Mouse (Mus musculus) spleen, postnatal 10 days (tissue): Measurements from ENCODE around the gene Gprc5d.

Experiments used
- DNase-seq, 2 experiments: peaks; one replicate each; pipeline ENCODE4 v3.0.0; 2021 to 2022; ENCODE audit warnings: low spot score in 2 of 2

Gprc5d gene

GRCm38 (mm10) chr6:135118183-135118582, at the start of gene Gprc5d:
TSS of gene Gprc5d (minus strand) at chr6:135118283.
- no peak for DNase-seq

GRCm38 (mm10) chr6:135166712-135167111, 48.6 kb upstream of the Gprc5d start:
- DNase-seq: peak in 1 of 2 experiments; percentile 36

- DNase-seq: peak in 1 of 2 experiments; percentile 34
These were observed 48.2 kb upstream of the Gprc5d start for GRCm38 (mm10) chr6:135166262-135166661.

GRCm38 (mm10) chr6:135165706-135166105, 47.6 kb upstream of the Gprc5d start:
- DNase-seq: peak; percentile 36 to 56

- DNase-seq: no peak
These were observed 47.1 kb upstream of the Gprc5d start for GRCm38 (mm10) chr6:135165191-135165590.

- no peak for DNase-seq
These were observed 44.8 kb upstream of the Gprc5d start for GRCm38 (mm10) chr6:135162861-135163260.

- DNase-seq: no peak
These were observed 44.2 kb upstream of the Gprc5d start for GRCm38 (mm10) chr6:135162311-135162710.

GRCm38 (mm10) chr6:135161356-135161755, 43.3 kb upstream of the Gprc5d start:
- DNase-seq: no peak

GRCm38 (mm10) chr6:135158509-135158908, 40.4 kb upstream of the Gprc5d start:
- no peak for DNase-seq

- no peak for DNase-seq
These were observed 39.4 kb upstream of the Gprc5d start for GRCm38 (mm10) chr6:135157496-135157895.

- DNase-seq: peak in 1 of 2 experiments; percentile 11
These were observed 38.5 kb upstream of the Gprc5d start for GRCm38 (mm10) chr6:135156597-135156996.

- no peak for DNase-seq
These were observed 35.6 kb upstream of the Gprc5d start for GRCm38 (mm10) chr6:135153719-135154118.

GRCm38 (mm10) chr6:135150311-135150710, 32.2 kb upstream of the Gprc5d start:
- peak in 1 of 2 experiments; percentile 60 for DNase-seq

- no peak for DNase-seq
These were observed 31.6 kb upstream of the Gprc5d start for GRCm38 (mm10) chr6:135149722-135150121.

GRCm38 (mm10) chr6:135149175-135149574, 31.1 kb upstream of the Gprc5d start:
- DNase-seq: no peak

GRCm38 (mm10) chr6:135148506-135148905, 30.4 kb upstream of the Gprc5d start:
- DNase-seq: peak in 1 of 2 experiments; percentile 52

GRCm38 (mm10) chr6:135145976-135146375, 27.9 kb upstream of the Gprc5d start:
- DNase-seq: no peak

- DNase-seq: no peak
These were observed 26.4 kb upstream of the Gprc5d start for GRCm38 (mm10) chr6:135144516-135144915.

GRCm38 (mm10) chr6:135143151-135143550, 25.1 kb upstream of the Gprc5d start:
- DNase-seq: no peak

- DNase-seq: no peak
These were observed 23.5 kb upstream of the Gprc5d start for GRCm38 (mm10) chr6:135141451-135142147.

GRCm38 (mm10) chr6:135138746-135139145, 20.7 kb upstream of the Gprc5d start:
- no peak for DNase-seq

- DNase-seq: no peak
These were observed 20.1 kb upstream of the Gprc5d start for GRCm38 (mm10) chr6:135138207-135138606.

- DNase-seq: no peak
These were observed 19.7 kb upstream of the Gprc5d start for GRCm38 (mm10) chr6:135137736-135138135.
